Mouse (Mus musculus) stomach, postnatal 0 days (tissue): ENCODE measurements at regions not wholly inside any gene's neighbourhood (a gene's known extent, or its start where the extent isn't known, plus 50 kb on each side); places are given as distances from the start of the nearest gene placed in this dataset.

Source experiments
- CTCF ChIP-seq: IDR thresholded peaks from 2 replicates; pipeline ENCODE4 v1.5.1; 2016; ENCODE audit warnings: antibody characterized with exemption, low read depth, mild to moderate bottlenecking, moderate library complexity
- EP300 ChIP-seq: optimal IDR thresholded peaks from 2 replicates; pipeline ENCODE3; 2016; ENCODE audit warnings: antibody characterized with exemption

- TF ChIP-seq CTCF (no peak), EP300 (no peak)
These were observed 53.3 kb upstream of the Prkcq start for GRCm38 (mm10) chr2:11118625-11119024.
